Mouse (Mus musculus): ENCODE measurements around the gene Mrvi1.

Mrvi1 gene

GRCm38 (mm10) chr7:110982053-110982705 is at the start of gene Mrvi1:
Gene Mrvi1 (minus strand): TSS chr7:110982461.
- DNase-seq, result no peak

DNA sequence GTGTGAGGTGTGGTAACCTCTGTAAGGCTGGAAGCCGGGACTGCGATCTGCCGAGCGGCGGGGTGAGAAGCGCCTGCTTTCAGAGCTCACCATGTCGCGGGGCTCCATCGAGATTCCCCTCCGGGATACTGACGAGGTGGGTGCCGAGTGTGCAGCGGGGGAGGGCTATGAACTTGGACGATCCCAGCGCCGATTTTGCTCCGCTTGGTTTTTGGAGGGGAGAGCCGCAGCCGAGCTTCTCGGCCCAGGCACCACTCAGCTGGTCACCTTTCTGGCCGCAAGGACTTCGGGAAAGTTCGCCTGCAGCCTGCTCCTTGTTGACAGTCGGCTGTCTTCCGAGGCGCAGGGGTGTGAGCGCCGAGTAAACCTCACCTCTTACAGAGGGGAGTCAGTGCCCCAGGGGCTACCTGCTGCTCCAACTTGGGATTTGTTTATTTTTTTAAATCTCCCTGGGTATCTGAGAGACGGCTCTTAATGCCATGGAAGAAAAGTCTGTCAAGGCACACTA is 46.8 kb upstream of the Mrvi1 start:
- no peak for DNase-seq

GRCm38 (mm10) chr7:111028281-111029045 is 46.2 kb upstream of the Mrvi1 start, which contains the start of gene Ctr9:
Gene Ctr9 (plus strand): TSS chr7:111028951.
- peak; percentile 95 for DNase-seq

- DNase-seq, result no peak
These were observed 42.7 kb upstream of the Mrvi1 start for GRCm38 (mm10) chr7:111024912-111025311.

- no peak for DNase-seq
These were observed 41.9 kb upstream of the Mrvi1 start for GRCm38 (mm10) chr7:111024068-111024594.

GRCm38 (mm10) chr7:111020814-111021213 is 38.6 kb upstream of the Mrvi1 start:
- no peak for DNase-seq

GRCm38 (mm10) chr7:111016921-111017320 is 34.7 kb upstream of the Mrvi1 start:
- DNase-seq, result no peak

DNA sequence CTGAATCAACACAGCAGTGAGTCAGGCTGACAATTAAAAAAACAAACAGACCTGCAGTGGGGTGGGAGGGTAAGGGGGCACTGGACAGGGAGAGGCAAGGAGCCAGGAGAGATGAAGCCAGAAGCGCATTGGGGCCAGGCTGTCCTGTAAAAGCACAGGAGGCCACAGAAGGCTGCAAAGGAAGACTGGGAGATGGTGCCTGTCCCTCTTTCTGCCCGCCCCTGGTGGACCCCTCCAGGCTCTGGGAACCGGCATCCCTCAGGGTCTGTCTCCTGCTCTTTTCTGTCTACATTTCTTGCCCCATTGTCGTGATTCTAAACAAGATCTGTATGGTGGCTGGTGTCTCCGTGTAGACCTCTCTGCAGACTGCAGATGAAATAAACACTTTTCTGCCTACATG is 33.5 kb upstream of the Mrvi1 start:
- DNase-seq, result no peak

DNA sequence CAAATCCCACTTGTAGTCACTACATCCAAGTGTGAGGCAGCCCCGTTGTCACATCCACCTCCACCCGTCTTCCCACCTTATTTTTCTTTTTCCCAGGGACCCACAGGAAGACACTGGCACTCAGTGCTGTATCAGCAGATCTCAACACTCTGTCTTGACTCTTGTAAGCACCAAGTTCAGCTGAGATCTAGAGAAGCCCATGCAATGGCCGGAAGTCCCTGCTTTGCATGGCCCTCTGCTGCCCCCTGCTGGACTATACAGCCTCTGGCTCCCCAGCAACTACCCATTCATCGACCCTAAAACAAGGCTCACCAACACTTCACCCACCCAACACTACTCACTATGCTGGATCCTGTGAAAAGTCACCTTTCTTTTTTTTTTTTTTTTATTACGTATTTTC is 32.6 kb upstream of the Mrvi1 start:
- peak; percentile 75 for DNase-seq

DNA sequence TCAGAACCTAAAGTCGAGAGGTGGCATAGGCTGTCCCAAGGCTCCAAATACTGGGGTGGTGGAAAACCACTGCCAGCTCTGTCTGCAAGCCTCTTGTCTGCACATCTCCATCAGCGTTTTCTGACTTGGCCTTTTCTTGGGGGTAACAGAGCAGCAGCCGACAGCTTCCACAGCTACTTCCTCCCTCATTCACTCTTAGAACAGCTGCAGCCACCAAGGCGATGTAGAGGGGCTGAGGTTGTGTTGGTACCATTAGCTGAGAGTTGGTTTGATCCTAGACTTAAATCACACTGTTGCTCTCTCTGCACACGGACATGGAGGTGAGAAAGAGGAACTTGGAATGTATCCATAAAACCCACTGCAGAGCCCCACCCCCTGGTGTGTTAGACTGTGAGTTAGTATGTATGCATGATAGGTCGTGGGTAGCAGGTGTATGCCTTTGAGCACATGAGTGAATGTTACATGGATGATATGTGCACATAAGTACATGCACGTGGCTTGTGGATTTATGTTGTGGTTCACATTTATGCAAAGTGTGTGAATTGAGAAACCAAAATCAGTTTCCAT is 31.9 kb upstream of the Mrvi1 start:
- no peak for DNase-seq

GRCm38 (mm10) chr7:111004136-111004840 is 22.0 kb upstream of the Mrvi1 start:
- no peak for DNase-seq

DNA sequence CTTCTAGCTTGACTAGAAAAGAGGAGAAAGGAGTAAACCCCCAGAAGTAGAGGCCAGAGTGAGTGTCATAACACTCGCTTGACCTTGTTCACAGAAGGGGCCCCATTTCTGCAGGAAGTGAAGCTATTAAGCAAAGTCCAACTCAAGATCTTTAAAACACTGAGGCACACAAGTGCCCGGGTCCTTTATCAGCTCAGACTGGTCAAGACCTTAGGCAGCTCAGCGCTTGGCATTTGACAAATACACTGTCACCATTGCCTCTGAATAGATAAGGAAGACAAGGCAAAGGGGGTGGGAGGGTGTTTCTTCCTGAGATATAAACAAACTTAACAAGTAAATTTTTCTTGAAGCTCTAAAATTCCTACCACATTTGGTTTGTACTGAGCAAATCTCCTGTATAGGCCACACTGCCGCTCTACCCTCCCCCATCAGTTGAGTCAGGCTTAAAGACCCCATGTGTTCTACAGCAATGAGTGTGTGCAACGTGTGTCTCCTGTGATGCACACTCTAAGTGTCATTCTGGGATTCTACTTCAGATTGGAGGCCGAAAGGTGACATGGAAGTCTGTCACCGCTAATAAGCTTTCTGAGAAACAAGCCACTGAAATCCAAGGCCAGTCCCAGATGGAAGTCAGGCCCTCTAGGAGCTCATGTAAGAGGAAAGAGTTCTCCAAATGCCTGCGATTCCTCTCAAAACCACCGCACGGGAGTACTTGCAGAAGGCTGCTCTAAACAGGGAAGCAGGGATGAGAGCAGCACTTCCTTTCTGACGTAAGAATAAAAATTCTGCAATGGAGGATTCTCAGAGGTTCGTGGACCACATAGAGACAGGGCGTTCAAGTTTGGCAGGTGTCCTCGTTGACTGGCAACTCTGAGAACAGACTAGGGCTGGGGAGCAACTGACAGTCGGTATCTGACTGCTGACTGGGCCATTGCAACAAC is 16.9 kb upstream of the Mrvi1 start:
- no peak for DNase-seq

DNA sequence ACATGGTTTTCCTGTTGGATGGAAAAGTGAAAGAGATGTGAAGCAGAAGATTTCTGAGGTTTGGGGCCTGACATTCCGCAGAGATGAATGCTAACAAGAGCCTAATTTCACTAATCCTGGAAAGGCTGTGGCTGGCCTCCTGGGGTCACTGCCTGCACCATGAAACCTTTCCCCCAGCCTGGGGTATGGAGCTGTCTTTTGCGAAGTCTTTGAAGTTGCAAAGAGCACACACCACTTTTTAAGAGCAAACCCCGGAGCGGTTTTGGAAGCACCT is 8.9 kb upstream of the Mrvi1 start:
- no peak for DNase-seq

GRCm38 (mm10) chr7:110990356-110991220 is 8.3 kb upstream of the Mrvi1 start:
- DNase-seq, result no peak

GRCm38 (mm10) chr7:110989286-110989879 is 7.1 kb upstream of the Mrvi1 start:
- DNase-seq, result no peak

- DNase-seq, result peak; percentile 39
These were observed 5.8 kb upstream of the Mrvi1 start for GRCm38 (mm10) chr7:110988081-110988480.

- no peak for DNase-seq
These were observed 3.5 kb upstream of the Mrvi1 start for GRCm38 (mm10) chr7:110985581-110986265.

- DNase-seq, result no peak
These were observed 1.4 kb upstream of the Mrvi1 start for GRCm38 (mm10) chr7:110983621-110984020.

GRCm38 (mm10) chr7:110982764-110983163 is 503 bp upstream of the Mrvi1 start:
- DNase-seq, result no peak

DNA sequence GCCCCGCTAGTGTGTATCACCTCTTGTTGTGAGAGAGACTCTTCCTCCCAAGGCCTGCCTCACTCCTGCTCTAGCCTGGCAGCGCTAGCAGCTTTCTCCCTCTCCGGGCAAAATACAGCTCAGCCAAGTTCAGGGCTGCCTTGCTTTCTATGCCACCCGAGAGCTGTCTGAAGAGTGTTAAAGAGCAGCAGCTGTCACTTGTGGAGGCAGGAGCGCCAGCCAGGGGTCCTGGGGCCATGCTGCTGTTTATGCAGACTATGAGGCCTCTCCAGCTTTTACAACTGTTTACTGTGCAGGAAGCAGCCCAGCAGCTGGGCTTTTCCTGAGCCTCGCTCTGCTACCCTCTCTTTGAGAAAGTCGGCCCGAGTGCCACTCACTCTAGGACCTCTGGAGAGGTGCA is 1.2 kb downstream of the Mrvi1 start:
- DNase-seq, result no peak
